ENCODE assay signal across 19 mouse cellular contexts in genomic region chr6:52842598-52842997, GRCm38 (mm10).
A peak's percentile ranks its signal among the peaks of the same experiment; 100 is the strongest.
DNase-seq lines count a peak whose midpoint lies in the region; ATAC-seq and TF ChIP-seq lines count a peak whose summit lies in the region.
"Had no signal": no experiment of that assay in that cellular context is flagged by ENCODE, and none has a peak within 500 bp of the region (broad histone marks: within the 10 kb centered on the region; RNA-seq: fewer than 3 reads in every experiment).

No protein-coding gene starts in this region.

- no peaks in the 10 kb centered on the region for H3K36me3 ChIP-seq in lung, postnatal 0 days (ENCODE audit: insufficient read depth, low read length)
- H3K36me3 ChIP-seq: embryonic facial prominence, embryonic 15.5 days; forebrain, embryonic 10.5 days; heart, embryonic 12.5 days; liver, embryonic 13.5 days; stomach, embryonic 15.5 days had no signal

- H3K27ac ChIP-seq in lung, postnatal 0 days (ENCODE audit: low read length), result no peak overlapping the region
- H3K27ac ChIP-seq: embryonic facial prominence, embryonic 15.5 days; forebrain, embryonic 10.5 days; hindbrain, postnatal 0 days; left cerebral cortex, adult 2 months; liver, embryonic 13.5 days; stomach, embryonic 15.5 days had no signal

- no peak for TF ChIP-seq EP300 in lung, postnatal 0 days (IDR thresholded peaks at IDR 0.05)

- no peak overlapping the region for H3K9ac ChIP-seq in lung, postnatal 0 days (replicated peaks; ENCODE audit: low read depth)
- H3K9ac ChIP-seq: embryonic facial prominence, embryonic 15.5 days; heart, embryonic 12.5 days; liver, embryonic 13.5 days; stomach, embryonic 15.5 days had no signal

- DNase-seq in lung, postnatal 0 days (ENCODE audit: low spot score), result peak; percentile 43
- no peak for DNase-seq in lung, postnatal 25 days (ENCODE audit: low spot score)
- DNase-seq in B cell, adult 2 months, result peak; percentile 48
- no peak for DNase-seq in adrenal gland, postnatal 25 days
- DNase-seq in gastrocnemius, postnatal 10 days, result no peak
- DNase-seq: cerebellum, adult 8-10 months; gastrocnemius, postnatal 14 days; heart, postnatal 36 days; liver, embryonic 13.5 days; thymus, postnatal 14 days had no signal

- no peaks in the 10 kb centered on the region; the same call in 1 of the 2 replicates for H3K27me3 ChIP-seq in lung, postnatal 0 days (replicated peaks; ENCODE audit: insufficient read depth, low read length)
- H3K27me3 ChIP-seq: embryonic facial prominence, embryonic 15.5 days; heart, embryonic 12.5 days; liver, embryonic 13.5 days had no signal

- WGBS in lung, postnatal 0 days, result 75% methylated on average over 6 of the region's 6 CpGs

- H3K9me3 ChIP-seq in lung, postnatal 0 days (ENCODE audit: low read length), result no peaks in the 10 kb centered on the region
- H3K9me3 ChIP-seq: embryonic facial prominence, embryonic 15.5 days; forebrain, embryonic 10.5 days; heart, embryonic 12.5 days; liver, embryonic 13.5 days; stomach, embryonic 15.5 days had no signal

- no peak for TF ChIP-seq CTCF in lung, postnatal 0 days (IDR thresholded peaks at IDR 0.05)

- no peaks in the 10 kb centered on the region for H3K4me1 ChIP-seq in lung, postnatal 0 days (ENCODE audit: insufficient read depth, low read depth, low read length)
- H3K4me1 ChIP-seq: liver, embryonic 13.5 days; stomach, embryonic 15.5 days had no signal

- ATAC-seq in lung, postnatal 0 days, result peak; percentile 34; the same call in 1 of the 2 replicates
- peak; percentile 73 for ATAC-seq in common myeloid progenitor, adult 5-6 weeks (replicated peaks; ENCODE audit: low read depth, poor library complexity, severe bottlenecking)
- peak; percentile 96 for ATAC-seq in neutrophil, adult 5-6 weeks (ENCODE audit: extremely low read depth, insufficient number of reproducible peaks, low FRiP score, poor library complexity, severe bottlenecking)
- ATAC-seq: hindbrain, postnatal 0 days had no signal

- H3K4me3 ChIP-seq in lung, postnatal 0 days (ENCODE audit: low read depth, low read length), result no peak overlapping the region
- H3K4me3 ChIP-seq: embryonic facial prominence, embryonic 15.5 days; forebrain, embryonic 10.5 days; heart, embryonic 12.5 days; left cerebral cortex, adult 2 months; liver, embryonic 13.5 days; stomach, embryonic 15.5 days had no signal

- no peak overlapping the region for H3K4me2 ChIP-seq in lung, postnatal 0 days (replicated peaks; ENCODE audit: low read depth, low read length)
- H3K4me2 ChIP-seq: embryonic facial prominence, embryonic 15.5 days; heart, embryonic 12.5 days; liver, embryonic 13.5 days; midbrain, embryonic 11.5 days; stomach, embryonic 15.5 days had no signal

Comparison
In these comparisons a context has a peak if more than half of its experiments do, and no peak if none do; other contexts are left out.
1. DNase-seq: peak in lung, postnatal 0 days (single experiment) and B cell, adult 2 months (2 of 2); none in lung, postnatal 25 days (single experiment), adrenal gland, postnatal 25 days (single experiment) and gastrocnemius, postnatal 10 days (single experiment).
2. ATAC-seq: peak in every context shown above with its lines; median percentile 96 in neutrophil, adult 5-6 weeks; 73 in common myeloid progenitor, adult 5-6 weeks; 34 in lung, postnatal 0 days.